Mouse (Mus musculus) mouse trophoblast stem cell (cell line): ENCODE measurements around the gene Gm10778.

ENCODE experiments used
- in situ Hi-C, 2 experiments: fragments of 300-500 bp; cut with MseI, MboI; formaldehyde crosslinking; loops; 2 replicates in 1 of 2; 3 replicates in 1 of 2; pipeline ENCODE4 v1.15.1; 2025

The Gm10778 gene

DNA sequence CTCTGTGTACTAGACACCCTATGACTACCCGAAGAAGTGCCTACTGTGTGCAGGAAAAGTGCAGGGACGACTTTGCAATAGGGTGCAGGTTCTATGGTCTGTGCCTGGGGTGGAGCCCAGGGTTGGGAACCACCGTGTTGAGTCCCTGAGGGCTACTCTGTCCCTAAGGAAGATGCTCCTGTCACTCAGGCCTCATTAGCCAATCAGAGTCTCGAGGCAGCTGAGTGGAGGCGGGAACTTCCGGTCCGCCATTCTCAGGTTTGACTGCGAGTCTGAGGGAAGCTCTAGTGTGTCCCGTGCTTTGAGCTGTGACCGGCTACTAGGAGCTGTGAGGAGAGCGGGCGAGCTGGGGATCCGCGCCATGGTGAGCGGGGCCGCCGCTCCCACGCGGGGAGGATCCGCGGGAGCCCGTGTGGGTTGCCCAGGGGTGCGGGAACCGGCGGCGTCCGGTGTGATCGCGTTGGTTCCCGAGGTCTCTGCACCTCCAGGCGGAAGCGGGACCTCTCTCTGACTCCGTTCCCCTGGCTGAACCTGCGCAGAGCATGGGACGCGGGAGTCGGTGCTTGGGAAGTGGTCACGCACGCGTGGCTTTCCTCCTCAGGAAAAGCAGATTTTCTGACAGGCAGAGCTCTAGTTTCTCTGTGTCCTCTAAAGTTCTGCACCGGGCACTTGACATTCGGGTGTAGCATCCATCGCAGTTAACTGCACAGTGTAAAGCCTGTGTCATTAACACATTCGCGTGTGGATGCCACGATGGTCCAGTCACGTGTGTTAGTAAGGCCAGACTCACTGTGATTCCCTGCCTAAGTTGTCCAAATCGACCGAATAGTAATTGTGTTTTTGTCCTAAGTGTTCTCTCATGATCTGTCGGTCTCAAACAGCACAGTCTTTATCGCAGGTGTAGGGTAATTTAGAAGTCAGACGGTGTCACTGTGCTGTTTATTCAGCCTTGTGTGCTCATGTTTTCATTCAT, at the start of gene Gm10778:
Gene Gm10778 (plus strand): TSS at position 257 of the 973 bp plus-strand sequence.
- in situ Hi-C loops: loop anchor here (25.0 kb wide), 3 partner anchors 388 to 988 kb away; partner anchors contain the start of genes Zfp873 (in 2 of the 2) and Tdg (in 1 of the 2)

DNA sequence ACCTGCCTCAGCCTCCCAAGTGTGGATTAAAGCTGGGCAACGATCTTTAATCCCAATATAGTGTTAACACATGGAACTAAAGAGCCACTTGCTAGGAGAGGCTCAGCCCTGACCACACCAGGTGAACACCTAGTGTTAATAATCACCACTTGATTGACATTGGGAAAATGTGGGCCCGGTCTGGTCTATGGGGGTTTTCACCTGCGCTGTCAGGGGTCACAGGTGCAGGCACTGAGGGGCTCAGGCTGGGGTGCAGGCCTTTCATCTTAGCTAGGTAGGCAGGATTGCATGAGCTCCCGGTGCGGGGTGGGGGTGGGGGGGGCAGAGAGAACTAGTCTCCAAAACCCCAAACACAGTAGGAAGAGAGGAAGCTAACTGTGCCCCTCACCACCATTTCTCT, 49.2 kb upstream of the Gm10778 start:
- in situ Hi-C loops: loop anchor here (5.0 kb wide), 2 partner anchors 37 to 47 kb away; no protein-coding TSS in a partner anchor

DNA sequence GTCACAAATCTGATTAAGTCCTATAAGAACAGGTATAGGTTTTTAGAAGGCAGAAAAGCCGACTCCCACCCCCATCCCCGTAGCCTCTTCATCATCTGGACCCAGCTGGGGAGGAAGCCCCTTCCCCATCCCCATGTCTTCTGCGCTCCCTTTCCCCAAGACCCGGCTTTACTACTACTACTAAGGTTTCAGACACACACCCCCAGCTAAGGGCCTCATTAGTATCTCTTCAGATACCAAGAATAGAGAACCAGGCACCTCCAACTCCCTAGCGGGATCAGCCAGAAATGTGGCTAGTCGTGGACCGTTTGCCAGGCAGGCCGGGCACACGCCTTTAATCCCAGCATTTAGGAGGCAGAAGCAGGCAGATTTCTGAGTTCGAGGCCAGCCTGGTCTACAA, 48.8 kb upstream of the Gm10778 start:
- in situ Hi-C loops: loop anchor here (5.0 kb wide), 2 partner anchors 38 to 48 kb away; no protein-coding TSS in a partner anchor

DNA sequence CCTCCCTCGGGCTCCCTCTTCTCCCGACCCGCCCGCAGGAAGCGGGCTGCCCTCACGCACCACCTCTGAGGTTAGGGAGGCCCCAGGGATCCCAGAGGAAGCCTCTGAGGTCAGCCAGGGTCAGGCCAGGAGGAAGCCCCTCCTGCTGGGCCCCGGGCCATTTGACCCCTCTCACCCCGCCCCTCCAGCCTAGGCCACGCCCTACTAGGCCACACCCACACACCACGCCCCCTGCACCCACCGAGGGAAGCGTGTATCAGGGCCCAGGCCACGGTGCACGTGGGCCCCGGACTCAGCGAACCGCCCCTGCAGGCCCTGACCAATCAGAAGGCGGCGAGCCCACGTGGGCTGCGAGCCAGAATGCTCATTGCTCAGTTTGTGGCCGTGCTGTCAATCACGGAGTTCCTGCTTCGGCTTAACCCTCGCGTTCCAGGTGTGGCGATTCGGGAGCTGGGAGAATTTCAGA, 48.1 kb upstream of the Gm10778 start, which contains the start of gene Tle6:
Gene Tle6 (minus strand): TSS at position 336 of the 466 bp plus-strand sequence.
- in situ Hi-C loops: loop anchor here (5.0 kb wide), 2 partner anchors 38 to 48 kb away; no protein-coding TSS in a partner anchor

DNA sequence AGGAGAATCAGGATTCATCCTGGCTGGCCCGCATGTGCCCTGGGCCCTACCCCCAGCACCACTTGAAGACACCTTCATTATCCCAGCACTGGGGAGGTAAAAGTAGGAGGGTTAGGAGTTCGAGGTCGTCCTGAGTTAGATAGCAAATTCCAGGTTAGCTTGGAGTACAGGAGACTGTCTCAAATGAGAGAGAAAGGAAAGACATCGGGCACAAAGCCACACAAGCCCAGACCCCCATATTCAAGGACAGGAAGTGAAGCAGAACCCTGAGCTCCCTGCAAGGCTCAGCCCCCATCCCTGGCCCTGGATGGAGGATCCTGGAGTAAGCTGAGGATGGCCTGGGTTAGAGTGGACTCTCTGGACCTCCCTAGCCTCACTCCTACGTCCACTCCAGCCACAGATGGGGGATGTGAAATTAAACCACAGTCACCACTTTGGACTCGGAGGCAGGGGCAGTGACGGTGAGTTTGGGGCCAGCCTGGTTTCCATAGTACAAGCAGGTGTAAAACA, 47.4 kb upstream of the Gm10778 start:
- in situ Hi-C loops: loop anchor here (5.0 kb wide), 2 partner anchors 39 to 49 kb away; no protein-coding TSS in a partner anchor

DNA sequence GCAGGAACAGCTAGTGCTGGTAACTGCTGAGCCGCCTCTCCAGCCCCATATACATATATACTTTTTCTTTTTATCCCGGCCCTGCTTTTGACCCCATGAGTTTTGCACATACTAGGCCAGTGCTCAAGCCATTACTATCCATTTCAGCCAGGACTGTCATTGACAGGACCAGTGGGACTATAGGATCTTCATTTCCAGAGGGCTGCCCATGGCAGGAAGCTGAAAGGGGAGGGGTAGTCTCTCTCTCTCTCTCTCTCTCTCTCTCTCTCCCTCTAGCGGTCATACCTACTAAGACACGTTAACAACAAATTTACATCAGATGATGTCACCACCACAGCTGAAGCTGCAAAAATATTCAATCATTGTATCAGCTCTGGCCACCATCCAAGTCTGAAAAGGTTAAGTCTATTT, 46.1 kb upstream of the Gm10778 start:
- in situ Hi-C loops: loop anchor here (5.0 kb wide), 2 partner anchors 40 to 50 kb away; no protein-coding TSS in a partner anchor

DNA sequence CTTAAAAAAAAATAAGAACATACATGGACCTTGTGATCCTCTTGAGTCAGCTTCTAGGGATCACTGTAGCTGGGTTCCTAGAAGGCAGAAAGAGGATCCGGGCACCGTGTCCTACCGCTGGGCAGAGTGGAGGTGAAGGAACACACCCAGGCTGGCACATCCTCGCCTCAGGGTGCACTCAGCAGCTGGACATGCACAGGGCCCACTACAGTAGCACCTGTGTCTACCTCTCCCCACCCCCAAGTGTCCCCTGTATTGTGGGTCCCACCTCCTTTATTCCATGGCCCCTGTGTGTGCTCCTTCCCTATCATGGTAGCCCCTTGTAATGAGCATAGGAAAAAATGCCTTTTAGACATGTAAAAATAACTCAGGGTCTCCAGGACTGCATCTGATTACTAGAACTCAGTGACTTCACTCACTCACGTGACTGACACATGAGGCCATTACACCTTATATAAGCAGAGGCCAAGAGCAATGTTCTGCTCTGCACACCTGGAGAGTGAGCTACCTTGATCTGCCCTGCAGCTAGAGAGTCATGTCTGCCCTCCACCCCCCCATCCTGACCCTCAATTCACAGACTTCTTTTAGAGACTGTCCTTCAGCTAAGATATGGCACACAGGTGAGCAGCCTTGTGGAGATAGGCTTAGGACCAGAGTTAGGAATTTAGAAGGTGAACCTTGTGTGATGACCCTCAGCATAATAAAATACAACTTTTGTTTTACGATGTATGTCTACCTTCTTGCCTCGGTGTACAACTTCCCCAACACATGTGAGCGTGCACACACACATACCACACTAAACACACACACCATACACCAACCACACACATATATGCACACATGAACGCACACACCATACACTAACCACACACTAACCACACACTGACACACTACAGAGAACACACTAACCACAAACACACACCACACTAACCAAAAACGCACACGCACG, 44.6 kb upstream of the Gm10778 start:
- in situ Hi-C loops: loop anchor here (5.0 kb wide), 2 partner anchors 42 to 52 kb away; no protein-coding TSS in a partner anchor

DNA sequence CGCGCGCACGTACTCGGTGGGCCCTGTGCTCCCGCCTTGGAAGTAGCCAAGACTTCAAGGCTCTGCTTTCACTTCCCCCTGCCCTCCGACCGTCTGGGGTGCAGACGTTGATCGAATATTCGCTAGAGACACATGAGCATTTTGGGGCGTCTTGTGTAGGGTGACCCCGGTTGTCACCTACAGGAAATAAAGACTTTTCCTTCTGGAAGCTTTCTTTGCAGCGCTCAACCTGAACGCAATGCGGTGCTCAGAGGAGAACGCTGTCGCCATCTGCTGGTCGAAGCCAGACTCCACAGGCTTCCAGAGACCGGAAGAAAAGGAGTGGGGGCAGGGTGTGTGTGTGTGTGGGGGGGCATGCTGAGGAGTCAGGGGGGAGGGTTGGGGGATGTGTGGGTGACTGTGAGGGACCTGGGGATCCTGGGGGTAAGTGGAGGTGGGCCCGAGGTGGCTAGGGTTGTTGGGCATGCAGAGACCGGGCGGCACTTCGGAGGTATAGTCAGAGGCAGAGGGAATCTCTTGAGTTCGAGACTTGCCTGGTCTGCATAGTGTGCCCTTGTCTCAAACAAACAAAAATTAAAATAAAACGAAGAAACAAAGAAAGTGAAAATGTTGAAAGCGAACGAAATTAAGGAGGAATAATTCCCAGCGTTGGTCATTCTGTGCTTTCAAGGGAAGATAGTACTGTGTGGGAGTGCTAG, 43.7 kb upstream of the Gm10778 start:
- in situ Hi-C loops: loop anchor here (5.0 kb wide), 2 partner anchors 43 to 53 kb away; no protein-coding TSS in a partner anchor

DNA sequence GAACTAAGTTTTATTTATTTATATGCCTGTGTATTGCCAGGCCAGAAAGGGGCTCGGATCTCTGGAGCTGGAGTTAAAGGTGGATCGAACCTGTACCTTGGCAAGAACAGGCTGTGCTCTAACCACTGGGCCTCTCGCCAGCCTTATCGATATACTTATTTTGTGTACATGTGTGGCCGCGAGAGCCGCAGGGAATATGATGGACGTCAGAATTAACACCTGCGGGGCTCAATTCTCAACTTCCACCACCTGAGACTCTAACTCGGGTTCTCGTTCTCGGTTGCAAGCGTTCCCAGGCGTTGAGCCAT, 43.2 kb upstream of the Gm10778 start:
- in situ Hi-C loops: no loop called here

DNA sequence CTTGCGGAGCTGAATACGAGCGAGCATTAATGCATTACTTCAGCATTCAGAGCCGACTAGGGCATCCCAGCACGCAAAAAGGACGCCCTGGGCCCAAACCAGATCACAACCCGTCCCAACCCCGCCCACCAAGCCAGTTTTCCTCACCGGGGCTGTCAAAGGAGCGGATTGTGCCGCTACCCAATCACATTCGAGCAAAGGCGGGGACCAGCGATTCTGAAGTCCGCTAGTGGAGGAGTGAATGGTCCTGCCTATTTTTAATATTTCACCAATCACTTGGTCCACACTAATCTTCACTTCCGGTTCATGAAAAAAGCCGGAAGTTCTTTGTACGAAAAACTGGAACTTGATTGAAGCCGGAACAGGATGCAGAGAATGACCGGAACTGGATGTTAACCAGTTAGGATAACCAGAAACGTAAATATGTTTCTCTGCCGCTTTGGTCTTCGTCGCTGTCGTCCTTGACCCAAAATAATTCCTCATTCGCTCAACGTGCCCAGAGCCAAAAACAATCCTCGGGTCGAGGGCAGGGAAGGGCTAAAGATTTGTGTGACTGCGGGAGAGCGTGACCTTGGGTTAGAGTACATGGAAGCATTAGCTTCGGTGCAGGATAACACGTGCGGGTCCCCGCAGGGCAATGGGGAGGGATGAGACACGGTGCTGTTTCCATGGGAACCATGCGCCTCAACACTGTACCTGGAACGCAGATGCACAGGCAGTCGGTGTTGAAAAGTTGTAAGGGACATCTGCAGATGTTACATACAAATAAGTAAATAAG, 42.7 kb upstream of the Gm10778 start, which contains the start of gene BC025920:
Gene BC025920 (plus strand): TSS at position 297 of the 778 bp plus-strand sequence.
- in situ Hi-C loops: no loop called here

DNA sequence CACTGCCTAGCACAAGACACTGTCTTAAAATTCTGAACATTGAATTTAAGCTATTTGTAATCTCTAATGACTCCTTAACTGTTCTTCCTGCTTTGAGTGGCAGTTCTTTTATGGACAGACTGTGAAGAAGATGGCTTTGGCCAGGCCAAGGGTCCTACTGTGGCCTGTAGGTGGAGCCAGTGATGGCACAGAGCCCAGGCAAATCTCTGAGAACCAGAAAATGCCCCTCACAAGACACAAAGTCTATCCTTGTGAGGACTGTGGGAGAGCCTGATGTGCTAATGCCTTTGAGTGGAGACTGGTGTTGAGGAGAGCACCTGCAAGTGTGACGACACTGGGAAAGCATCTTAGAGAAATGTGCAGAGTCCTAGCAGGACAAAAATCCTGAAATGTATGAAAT, 40.6 kb upstream of the Gm10778 start:
- in situ Hi-C loops: no loop called here

DNA sequence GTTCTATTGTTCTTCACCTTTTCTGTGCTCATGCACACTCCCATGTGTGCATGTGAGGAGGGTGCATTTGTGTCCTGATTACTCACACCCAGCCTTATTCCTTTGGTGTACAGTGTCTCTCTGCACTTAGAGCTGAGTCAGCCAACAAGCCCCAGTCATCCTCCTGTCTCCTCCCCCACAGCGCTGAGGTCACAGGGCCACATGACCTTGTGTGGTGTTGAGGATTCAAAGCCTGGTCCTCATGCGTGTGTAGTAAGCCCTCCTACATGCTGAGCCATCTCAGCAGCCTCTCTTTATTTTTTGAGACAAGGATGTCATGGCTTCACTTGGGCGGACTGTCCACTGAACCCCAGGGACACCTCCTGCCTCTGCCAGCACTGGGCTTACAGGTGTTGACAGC, 36.1 kb upstream of the Gm10778 start:
- in situ Hi-C loops: no loop called here

DNA sequence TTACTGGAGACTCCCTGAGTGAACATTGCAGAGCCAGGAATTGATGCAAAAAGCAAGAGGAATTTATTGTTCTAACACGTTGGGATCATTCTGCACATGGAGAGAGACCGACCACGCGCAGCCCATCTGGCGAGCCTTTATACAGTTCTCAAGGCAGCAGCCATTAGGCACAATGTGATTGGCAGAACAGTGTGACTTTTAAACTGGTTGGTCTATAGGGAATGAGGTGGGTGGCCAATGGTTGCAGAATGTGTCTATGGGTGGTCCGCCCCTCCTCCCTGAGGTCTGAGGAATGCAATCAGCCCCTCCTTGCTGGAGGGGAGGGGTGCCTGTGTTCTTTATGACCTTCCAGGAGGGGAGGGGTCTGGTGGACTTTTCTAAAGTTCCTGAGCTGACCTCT, 33.4 kb upstream of the Gm10778 start:
- in situ Hi-C loops: no loop called here

DNA sequence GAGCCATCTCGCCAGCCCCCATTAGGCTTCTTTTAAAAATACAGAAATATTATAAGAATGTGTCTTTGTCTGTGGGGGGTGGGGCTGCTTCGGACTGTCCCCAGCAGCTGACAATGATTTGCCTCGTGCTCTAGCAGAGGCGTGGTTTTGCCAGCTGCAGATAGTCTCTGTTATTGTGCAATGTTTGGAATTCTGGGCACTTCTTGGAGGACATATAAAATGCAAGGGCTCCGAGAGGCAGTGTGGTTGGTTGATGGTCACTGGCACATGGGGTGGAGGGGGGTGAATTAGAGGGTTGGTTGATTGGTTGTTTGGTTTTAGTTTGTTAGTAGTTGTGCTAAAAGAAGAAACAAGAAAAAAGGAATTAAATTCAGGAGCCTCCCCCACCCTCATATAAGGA, 28.9 kb upstream of the Gm10778 start:
- in situ Hi-C loops: no loop called here

DNA sequence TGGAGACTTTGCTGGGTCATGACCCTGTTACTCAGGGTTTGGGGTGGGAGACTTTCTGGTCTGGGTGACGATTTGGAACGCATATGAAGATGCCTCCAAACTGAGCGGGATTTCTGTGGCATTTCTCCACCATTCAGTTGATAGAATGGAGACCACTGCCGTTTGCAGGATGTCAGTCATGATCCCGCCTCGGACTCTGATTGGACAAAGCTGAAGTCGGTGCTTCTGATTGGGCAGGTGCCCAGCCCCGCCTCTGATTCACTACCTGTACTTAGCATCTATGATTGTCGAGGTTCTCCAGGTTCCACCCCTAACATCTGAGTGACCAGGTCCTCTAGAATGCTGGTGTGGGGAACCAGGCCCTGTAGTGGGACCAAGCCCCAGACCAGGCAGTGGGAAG, 28.1 kb upstream of the Gm10778 start:
- in situ Hi-C loops: no loop called here

DNA sequence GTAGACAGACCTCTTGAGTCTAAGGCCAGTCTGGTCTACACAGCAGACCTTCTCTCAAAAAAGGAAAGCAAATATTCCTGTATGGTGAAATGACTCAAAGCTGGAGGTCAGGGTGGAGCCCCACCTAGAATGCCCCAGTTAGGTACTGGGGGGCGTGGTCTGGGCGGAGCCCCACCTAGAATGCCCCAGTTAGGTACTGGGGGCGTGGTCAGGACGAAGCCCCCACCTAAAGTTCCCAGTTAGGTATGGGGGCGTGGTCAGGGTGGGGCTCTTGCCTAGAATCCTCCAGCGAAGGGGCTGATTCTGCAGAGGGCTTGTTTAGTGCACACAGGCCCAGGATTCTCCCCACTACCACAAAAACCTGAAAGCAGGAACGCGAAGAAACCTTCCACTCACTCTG, 25.4 kb upstream of the Gm10778 start:
- in situ Hi-C loops: no loop called here

DNA sequence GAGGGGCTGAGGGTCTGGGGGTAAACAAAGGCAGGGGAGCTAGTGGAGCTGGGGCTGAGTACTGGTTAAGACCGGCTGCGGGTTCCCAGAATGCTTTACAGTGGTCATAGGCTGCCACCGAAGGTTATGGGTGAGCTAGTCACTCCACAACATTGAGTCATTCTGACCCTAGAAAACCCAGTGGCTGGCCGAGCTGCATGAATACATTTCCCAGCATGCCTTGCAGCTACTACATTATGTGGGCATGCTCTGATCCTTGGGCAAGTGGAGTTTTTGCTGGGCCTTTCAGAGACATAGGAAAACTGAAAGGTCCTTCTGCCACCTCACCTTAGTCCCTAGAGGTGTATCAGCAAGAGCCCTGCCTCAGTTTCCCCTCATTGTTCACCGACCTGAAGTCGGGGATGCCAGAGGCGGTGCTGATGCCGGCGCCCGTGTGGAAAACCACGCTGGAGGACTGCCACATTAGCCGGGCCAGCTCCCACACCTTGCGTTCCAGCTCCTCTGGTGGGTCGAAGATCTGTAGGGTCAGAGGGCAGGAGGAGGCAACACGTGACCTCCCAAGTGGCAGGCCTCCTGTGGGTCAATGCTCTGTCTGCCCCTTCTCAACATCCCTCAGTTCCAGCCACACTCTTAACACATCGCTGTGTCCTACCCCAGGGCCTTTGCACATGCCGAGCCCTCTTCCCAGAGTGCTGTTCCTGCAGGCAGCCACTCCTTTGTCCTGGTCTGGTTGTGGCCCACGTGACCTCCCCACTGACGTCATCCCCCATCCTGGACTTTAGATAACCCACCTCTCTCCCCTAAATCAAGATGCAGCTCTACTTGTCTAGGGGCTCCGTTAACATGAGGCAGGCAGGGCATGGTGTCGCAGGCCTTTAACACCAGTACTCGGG, 22.5 kb upstream of the Gm10778 start:
- in situ Hi-C loops: loop anchor here (25.0 kb wide), 3 partner anchors 411 to 1011 kb away; partner anchors contain the start of genes Zfp873 (in 2 of the 2) and Tdg (in 1 of the 2)
